Mouse (Mus musculus) thymus, adult 2 months (tissue): Measurements from ENCODE around the gene Hes3.

Experiments
- CTCF ChIP-seq: fragments of 200-500 bp; IDR thresholded peaks from 2 replicates; pipeline ENCODE4 v1.5.1; 2012; ENCODE audit warnings: mild to moderate bottlenecking, control low read depth, low read length, moderate library complexity, borderline replicate concordance; ENCODE audit not compliant: control insufficient read depth, poor library complexity, insufficient read depth; ENCODE audit errors: extremely low read depth
- POLR2A ChIP-seq: fragments of 200-500 bp; IDR thresholded peaks from 2 replicates; pipeline ENCODE4 v1.6.1; 2012; ENCODE audit warnings: mild to moderate bottlenecking, low read length, control low read depth, moderate library complexity; ENCODE audit not compliant: control insufficient read depth, poor library complexity, insufficient read depth; ENCODE audit errors: extremely low read depth

DNA sequence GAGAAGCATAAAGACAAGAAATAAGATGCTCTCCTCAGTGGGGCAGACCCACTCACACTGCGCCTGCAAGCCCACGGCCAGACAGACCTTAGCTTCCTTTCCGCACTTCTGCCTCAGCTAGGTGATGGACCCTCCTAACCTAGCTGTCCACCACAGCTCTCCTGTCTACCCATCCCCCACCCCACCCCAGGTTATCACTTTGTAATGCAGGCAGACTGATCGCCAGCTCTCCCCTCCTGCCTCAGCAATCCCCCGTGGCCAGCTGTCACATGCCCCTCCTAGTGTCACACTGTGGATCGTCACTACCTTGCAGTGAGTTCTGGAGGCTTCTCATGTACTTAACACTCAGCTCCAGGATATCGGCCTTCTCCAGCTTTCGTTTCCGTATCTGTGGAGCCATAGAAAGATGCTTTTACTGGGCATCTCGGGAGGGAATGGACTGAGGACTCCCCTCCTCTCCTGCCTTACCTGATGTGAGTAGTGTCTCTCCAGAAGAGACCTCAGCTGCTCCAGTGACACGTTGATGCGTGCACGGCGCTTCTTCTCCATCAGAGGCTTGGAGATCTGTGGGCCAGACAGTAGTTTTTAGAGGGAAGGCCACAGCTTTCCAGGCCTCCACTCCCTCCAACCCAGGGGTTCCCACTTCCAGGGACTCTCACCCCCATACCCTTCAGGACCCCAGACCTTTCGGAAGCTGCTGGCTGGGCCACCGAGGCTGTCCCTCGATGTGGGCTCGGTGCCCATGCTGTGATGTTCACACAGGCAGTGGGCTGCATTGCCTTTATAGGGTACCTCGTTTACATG is 3.9 kb downstream of the Hes3 start:
- TF ChIP-seq CTCF (no peak), POLR2A (no peak)
